Mouse (Mus musculus): ENCODE results near the gene Ppfia3. TPM values are rescaled to one million over a fixed set of nuclear protein-coding genes. Genes with fewer than 3 reads are reported as not detected.
A peak's percentile ranks its signal among the peaks of the same experiment; 100 is the strongest.

Ppfia3 gene
- total RNA-seq, 2 experiments from 2014 or later: 154 to 170 TPM

DNA sequence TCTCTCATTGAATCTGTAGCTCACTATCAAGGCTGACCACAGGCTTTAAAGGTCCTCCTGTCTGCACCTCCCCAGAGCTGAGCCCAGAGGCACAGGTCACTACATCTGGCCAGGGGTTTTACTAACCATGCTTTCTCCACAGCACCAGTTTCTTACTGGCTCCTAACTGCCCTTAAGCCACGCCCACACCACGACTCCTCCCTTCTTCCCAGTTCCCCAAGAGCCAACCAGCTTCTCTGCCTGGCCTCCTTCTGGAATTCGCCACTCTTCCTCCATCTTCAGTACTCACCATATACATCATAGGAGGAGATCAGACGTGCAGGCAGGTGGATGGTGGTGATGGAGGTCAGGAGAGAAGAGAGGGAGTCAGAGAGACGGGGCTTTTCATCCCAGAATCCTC lies 13.8 kb downstream of the Ppfia3 start:
- no peak for DNase-seq (ENCODE audit: low spot score in 2 of 2)

DNA sequence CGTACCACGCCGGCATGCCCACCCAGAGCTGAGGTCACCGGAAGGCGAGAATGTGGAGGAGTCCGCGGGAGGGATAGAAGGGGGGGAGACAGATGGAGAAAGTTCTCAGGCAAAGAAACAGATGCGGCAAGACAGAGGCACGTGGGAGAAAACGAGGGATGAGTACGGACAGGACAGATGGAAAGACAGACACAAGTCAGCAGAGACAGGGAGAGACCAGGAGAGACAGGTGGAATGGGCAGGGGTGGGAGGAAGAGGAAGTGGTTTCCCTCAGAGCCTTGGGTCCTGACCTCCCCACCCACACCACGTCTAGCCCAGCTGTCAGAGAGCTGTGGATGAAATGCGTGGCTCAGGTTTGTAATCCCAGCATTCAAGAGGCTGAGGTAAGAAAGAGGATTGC lies 19.9 kb downstream of the Ppfia3 start:
- DNase-seq (ENCODE audit: low spot score in 2 of 2): peak in 1 of 2 experiments; percentile 21

DNA sequence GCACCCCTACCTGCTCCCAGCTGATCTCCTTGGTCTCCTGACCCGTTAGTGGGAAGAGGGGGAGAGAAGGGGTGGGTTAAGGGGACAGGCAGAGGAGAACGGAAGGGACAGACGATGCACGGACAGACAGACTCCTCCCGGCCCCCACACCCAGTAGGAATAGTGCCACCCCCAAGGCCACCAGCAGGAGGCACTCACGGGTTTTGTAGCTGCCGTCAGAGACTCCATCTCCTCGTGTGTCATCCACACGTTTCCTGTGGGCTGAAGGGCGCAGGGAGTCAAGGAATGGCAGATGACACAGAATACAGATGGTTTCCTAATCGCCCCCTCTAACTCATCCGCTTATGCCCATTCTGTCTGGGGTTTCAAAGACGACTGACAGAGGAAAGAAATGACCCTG lies 23.3 kb downstream of the Ppfia3 start:
- peak in 1 of 2 experiments; percentile 14 for DNase-seq (ENCODE audit: low spot score in 2 of 2)

DNA sequence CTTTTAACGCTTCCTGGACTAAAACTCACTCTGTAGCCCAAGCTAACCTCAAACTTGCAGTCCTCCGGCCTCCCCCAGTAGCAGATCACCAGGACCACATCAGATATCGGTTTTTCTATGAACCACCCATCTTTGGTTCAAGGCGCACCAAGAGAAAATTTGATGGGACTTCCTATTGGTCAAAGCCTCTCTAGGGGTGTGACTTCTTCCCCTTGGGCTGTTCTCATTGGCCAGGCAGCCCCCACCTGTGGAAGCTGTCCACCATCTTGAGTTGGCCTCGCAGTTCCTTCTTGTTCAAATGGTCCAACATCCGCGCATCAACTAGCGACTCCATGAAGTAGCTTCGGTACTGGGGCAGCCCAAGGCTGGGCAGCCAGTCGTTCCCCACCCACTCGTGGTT lies 24.7 kb downstream of the Ppfia3 start:
- no peak for DNase-seq (ENCODE audit: low spot score in 2 of 2)

DNA sequence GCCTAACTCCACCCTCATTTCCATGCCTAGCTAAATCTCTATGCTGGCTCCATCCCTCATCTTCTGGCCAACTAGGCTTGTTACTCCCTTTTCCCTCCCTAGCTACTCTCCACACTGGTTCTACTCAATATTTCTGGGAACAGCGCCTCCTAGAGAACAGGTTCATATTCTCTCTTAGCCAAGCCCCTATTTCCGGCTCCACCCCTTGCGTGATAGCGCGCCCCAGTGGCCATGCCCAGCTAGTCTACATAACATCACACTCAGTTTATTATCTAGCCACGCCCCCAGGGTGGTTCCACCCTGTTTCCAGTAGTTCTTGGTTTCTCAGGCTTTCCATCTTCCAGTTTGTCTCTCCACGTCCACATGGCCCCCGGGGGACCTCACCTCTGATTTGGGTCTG lies 25.5 kb downstream of the Ppfia3 start:
- peak; percentile 79 to 84 for DNase-seq (ENCODE audit: low spot score in 2 of 2)

DNA sequence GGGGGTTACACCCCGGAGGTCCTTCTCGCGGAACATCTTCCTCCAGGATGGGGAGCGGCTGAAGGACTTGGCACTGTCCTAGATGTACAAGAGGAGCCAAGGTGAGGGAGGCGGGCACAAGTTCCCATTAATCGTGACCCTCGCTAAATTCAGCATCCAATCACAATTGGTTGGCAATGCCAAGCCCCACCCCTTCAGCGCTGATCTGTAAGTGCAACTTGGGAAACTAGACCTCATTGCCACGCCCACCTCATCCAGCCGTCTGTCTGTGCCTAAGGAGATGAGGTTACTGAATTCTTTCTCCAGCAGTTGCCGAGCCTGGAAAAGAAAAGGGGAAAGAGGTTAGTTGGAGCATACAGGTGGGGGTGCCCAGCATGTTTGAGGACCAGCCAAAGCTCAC lies 26.1 kb downstream of the Ppfia3 start:
- peak in 1 of 2 experiments; percentile 28 for DNase-seq (ENCODE audit: low spot score in 2 of 2)

DNA sequence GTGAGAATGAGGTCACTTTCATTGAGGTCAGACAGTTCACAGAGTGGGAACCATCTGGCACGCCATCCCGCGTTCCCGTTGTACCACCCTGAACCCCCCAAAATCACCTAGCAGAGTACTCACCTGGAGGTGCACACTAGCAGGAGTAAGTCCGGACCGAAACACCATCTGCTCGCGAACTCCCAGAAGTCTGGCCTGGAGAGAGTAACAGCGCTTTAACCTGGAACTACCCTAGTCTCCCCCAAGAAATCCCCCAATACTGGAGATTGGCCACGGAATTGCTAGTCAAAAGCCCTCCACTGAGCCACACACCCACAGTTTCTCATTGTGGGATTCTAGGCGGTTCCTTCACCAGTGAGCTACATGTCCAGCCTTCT lies 26.8 kb downstream of the Ppfia3 start:
- DNase-seq (ENCODE audit: low spot score in 2 of 2): no peak

DNA sequence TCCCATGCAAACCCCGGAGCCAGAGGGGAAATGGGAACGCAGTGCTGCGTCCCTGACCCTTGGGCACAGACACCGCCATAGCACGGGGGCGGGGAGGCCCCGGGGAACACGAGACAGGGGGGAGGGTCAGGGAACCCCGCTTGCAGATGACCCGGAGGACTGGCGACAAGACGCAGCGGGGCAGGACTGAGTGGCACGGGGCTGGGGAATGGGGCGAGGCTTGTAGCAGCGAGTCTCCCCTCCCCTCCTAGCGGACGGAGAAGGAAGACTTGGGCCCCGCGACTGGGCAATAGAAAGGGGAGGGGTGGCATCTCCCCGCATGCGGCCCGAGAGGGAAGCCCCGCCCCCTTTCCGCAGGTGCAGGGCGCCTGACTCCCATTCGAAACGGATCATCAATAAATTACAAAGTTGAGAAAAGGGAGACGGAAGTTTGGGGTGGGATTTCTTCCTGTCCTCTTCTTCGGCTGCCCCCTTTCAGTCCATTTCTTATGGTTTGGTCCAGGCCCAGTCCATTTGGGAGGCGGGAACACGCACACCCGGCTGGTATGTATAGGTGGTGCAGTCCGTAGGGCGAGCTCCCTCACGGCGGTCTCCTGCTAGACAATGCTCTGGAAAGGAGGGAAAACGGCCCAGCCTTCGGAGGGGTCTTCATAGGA lies 27.3 kb downstream of the Ppfia3 start:
- DNase-seq (ENCODE audit: low spot score in 2 of 2): peak in 1 of 2 experiments; percentile 27

DNA sequence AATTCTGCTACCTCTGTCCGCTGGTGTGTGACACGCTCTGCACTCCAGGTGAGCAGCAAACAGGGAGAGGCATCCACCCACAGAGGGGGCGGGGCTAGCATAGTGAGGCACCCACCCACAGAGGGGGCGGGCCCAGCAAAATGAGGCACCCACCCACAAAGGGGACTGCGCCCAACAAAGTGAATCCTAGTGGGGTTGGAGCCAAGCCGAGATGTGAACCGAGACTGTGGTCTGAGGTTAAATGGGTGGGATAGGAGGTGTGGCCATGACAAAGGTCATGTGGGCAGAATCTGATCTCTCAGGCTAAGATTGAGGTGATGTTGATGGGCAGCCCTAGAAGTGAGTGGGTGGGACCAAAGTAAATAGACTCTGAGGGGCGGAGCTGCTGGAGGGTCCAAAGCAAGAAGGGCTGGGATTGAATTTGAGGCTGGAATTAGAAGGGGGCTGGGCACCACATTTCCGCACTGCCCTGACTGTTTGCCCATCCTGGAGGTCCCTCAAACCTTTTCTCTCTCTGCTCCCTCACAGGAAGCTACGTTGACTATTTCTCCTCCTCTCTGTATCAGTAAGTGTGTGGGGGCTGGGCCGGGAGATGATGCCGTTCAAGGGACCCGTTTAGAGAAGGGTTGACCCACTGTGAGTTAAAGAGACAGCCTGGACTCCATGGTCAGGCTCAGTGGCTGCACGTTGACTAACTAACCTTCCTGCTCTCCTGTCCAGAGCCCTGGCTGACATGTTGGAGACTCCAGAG lies 28.5 kb downstream of the Ppfia3 start:
- peak in 1 of 2 experiments; percentile 24 for DNase-seq (ENCODE audit: low spot score in 2 of 2)

DNA sequence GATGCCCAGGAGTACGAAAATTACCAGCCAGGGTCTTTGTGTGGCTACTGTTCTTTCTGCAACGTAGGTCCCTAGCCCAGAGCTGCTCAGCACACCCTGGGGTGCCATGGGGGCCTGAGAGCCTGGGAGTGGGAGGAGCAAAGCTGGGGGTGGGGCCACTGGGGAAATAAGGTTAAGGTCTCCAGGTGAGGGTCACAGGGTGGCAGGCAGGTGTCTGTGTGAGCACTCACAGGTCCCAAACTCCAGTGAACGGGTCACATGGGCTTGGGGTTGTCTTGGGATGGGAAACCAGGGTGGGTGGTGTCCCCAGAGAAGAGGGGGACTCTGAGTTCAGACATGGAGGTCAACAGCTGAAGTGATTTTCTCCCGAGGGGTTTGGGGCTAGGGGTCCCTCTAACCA lies 29.4 kb downstream of the Ppfia3 start:
- no peak for DNase-seq (ENCODE audit: low spot score in 2 of 2)

DNA sequence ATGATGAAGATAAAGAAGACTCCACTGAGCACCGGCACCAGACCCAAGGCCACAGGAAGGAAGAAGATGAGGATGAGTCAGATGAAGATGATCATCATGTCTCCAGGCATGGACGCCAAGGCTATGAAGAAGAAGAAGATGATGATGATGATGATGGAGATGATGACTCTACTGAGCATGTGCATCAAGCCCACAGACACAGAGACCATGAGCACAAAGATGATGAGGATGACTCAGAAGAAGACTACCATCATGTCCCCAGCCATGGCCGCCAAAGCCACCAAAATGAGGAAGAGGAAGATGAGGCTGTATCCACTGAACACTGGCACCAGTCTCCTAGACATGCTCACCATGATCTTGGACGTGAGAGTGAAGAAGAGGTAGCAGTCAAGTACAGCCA lies 30.5 kb downstream of the Ppfia3 start:
- DNase-seq (ENCODE audit: low spot score in 2 of 2): no peak

DNA sequence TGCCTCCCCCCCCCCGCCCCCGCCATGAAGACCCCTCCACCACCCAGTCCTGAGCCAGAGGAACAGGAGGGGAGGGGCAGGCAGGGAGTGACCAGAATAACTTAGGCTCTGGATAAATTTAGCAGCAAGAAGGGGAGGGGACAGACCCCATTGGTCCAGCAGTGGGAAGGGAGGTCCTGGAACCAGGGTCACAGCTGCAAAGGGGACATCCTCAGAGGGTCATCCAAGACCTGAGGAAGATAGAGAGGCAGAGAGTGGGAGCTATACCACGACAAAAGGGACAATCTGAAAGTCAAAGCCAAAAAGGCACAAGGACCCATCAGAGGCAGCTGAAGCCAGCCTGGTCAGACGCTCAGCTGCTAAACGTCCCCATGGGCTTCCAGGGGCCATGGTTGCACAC lies 31.8 kb downstream of the Ppfia3 start, which contains the start of gene Hrc:
Gene Hrc, plus strand, starts transcription at position 235 of the 400 bp plus-strand sequence.
- DNase-seq (ENCODE audit: low spot score in 2 of 2): no peak

DNA sequence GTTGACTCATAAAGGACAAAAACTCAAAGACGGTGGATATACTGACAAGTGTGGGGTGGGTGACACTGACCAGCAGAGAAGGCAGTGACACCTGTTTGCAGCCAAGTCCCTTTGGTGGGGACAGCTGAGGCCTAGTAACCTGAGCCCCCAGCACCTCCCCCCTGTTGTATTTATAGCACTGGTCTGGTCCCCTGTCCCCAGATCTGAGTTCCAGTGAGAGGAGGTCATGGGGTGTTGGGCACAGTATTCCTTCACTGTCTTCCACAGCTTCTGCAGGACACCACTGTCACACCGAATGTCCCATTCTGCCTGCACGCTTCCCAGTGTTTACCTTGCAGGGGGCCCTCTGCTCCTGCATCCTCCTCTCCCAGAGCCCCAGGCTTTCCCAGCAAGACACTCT lies 32.2 kb downstream of the Ppfia3 start:
- DNase-seq (ENCODE audit: low spot score in 2 of 2): no peak

DNA sequence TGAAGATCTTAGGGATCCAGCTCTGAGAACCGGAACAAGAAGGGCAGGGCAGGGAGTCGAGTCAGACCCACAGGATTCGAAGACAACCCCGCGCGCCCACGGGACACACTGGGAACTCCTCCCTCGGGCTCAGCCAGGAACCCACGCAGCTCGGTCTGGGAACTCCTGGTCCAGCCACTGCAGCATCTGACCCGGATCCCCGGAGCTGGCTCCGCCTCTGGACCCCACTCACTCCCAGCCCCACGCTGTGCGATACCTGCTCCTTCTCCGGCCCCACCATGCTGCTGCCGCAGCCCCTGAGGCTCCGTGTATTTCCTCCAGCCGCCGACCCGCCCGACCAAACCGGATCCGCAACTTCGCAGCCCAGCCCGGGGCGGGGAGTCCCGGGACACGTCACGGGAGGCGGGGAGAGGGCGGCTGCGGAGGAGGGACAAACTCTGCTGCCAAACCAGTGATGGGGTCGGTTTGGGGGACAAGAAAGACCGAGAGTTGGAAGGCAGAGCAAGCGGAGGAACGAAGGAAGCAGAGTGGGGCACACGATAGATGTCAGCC lies 33.3 kb downstream of the Ppfia3 start, which contains the start of gene Trpm4:
Gene Trpm4, minus strand, starts transcription at position 350 of the 552 bp plus-strand sequence.
- DNase-seq (ENCODE audit: low spot score in 2 of 2): peak; percentile 72 to 78

DNA sequence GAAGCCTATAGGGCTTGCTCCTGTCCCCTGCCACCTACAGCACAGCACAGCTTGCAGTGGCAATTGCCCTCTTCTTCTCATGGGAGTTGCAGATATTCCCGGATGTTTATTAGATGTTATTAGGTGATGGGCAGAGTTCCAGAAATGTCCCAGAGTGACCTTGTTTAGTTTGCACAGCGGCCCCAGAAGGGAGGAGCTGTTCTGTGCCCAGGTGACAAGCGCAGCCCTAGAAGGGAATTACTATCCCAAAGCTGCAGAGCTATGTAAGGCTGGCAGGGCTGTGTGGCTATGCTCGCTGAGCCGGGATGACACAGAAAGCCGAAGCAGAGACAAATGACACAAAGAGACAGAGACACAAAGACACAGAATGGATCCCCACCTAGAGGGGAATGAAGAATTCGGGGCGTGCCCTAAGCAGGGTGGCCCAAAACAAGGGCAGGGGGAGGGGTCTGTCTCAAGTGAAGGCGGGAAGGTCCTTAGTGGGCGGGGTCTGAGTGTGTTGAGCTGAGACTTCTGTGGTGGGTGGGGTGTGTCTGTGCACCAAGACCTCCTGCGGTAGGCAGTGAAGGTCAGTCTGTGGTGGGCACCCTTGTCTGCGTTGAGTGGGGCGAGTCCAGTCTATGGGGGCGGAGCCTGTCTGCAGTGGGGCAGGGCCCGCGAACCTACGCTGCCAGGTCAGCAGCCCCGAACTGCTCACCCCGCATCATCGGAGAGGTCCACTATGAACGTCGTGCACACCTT lies 34.0 kb downstream of the Ppfia3 start:
- peak; percentile 18 to 42 for DNase-seq (ENCODE audit: low spot score in 2 of 2)

DNA sequence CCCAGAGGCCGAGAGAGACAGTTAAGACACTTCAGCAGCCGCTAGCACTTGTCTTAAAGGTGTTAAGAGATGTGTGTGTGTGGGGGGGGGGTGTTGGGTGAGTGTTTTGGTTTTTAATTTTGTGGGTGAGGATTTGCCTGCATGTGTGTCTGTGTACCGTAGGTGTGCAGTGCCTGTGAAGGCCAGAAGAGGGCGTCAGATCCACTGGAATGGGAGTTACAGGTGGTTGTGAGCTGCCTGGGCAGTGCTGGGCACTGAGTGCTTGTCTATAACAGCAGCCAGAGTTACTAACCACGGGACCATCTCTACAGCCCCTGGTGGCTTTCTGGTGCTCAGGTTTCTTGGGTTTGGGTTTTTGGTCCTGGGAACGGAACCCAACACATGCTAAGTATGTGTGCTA lies 35.3 kb downstream of the Ppfia3 start:
- DNase-seq (ENCODE audit: low spot score in 2 of 2): no peak

DNA sequence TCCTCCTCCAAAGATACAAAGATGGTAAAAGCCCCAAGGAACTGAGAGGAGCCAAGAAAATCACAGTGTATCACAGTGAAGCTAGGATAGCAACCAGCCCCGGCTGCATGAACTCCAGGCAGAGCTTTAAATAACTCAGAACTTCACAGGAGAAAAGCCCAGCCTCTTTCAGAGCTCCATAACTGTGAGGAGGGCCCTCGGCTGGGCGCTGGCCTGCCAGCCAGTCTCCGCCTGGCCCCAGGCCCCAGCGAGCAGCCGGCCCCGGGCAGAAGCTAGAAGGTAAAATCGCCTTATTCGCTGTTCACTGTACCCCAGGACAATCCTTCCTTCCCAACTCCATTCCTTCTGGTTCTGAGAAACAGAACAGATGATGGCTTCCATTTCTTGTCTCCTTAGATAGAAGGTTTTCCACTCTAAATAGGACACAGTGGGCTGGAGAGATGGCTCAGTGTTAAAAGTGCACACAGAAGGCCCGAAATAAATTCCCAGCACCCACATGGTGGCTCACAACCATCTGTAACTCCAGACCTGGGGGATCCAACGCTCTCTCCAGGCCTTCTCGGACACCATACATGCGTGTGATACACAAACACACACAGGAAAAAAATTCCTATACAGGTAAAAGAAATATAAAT lies 37.9 kb downstream of the Ppfia3 start:
- no peak for DNase-seq (ENCODE audit: low spot score in 2 of 2)

DNA sequence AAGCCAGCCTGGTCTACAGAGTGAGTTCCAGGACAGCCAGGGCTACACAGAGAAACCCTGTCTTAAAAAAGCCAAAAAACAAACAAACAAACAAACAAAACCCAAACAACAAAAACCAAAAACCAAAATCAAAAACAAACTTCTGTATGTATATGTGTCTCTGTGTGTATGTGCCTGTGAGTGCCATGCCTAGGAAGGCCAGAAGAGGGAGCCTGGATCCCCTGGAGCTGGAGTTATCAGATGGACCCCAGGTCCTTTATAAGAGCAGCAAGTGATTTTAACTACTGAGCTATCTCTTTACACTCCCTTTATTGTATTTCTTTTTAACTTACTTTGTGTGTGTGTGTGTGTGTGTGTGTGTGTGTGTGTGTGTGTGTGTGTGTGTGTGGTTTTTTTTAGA lies 41.0 kb downstream of the Ppfia3 start:
- DNase-seq (ENCODE audit: low spot score in 2 of 2): no peak

DNA sequence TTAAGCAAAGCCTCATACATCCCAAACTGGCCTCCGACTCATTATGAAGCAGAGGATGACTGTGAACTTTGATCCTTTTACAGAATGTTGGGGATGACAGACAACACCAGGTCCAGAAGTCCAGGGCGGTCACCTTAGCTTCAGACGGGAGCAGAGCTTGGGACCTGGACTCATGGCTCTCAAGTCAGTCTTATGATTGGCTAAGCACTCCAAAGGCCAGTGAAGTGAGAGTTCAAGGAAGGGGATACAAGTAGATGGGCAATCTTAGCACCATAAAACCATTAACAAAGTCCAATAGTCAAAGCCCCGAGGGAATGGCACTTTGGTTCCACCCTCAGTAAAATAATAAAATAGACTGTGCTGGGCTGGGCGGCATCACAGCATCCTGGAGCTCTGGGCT lies 43.8 kb downstream of the Ppfia3 start:
- no peak for DNase-seq (ENCODE audit: low spot score in 2 of 2)

DNA sequence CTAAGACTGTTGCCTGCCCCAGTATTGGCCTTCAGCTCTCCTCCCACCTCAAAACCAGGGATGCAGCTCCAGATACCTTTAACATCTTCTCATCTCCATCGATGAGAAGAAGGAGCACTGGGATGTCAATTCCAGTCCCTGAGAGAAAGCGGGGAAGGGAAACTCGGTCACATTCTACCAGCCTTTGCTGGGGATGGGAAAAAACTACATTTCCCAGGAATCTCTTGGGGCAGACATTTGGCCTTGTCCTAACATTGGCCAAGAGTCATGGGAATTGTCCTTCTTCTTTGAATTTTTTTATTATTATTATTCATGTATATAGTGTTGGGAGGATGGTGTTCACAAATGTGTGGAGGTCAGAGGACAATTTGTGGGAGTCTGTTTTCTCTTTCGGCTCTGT lies 44.6 kb downstream of the Ppfia3 start:
- no peak for DNase-seq (ENCODE audit: low spot score in 2 of 2)

DNA sequence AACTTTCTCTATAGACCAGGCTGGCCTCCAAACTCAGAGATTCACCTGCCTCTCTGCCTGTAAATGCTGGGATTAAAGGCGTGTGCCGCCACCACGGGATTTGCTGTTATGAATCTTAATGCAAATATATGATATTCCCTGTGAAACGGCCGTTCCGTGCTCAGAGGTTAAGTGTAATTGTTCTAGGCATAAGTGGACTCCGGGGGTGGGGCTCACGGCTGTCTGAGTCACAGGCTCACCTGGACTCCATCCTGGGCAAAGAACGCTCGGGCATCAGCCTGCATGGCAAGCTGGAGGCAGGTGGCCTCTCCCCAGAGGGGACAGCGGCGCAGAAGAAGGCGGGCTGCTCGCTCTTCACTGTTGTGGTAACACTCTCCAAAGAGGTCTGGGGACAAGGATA lies 50.3 kb downstream of the Ppfia3 start:
- no peak for DNase-seq (ENCODE audit: low spot score in 2 of 2)

Data from left cerebral cortex, adult 18-20 months (tissue).